Mouse (Mus musculus): ENCODE measurements at regions not wholly inside any gene's neighbourhood (a gene's known extent, or its start where the extent isn't known, plus 50 kb on each side); places are given as distances from the start of the nearest gene placed in this dataset.

GRCm38 (mm10) chr6:31217060-31217541, 181.4 kb upstream of the Mkln1 start:
- peak in 1 of 2 experiments; percentile 31 for DNase-seq (ENCODE audit: low spot score in 2 of 2)

- peak in 1 of 2 experiments; percentile 35 for DNase-seq (ENCODE audit: low spot score in 2 of 2)
Observed at GRCm38 (mm10) chr6:31217641-31218138, 180.8 kb upstream of the Mkln1 start.

GRCm38 (mm10) chr6:31218139-31218750, 180.3 kb upstream of the Mkln1 start:
- DNase-seq (ENCODE audit: low spot score in 2 of 2), result peak in 1 of 2 experiments; percentile 52

GRCm38 (mm10) chr6:31218880-31219279, 179.7 kb upstream of the Mkln1 start:
- DNase-seq (ENCODE audit: low spot score in 2 of 2), result no peak

GRCm38 (mm10) chr6:31219736-31220135, 178.8 kb upstream of the Mkln1 start:
- no peak for DNase-seq (ENCODE audit: low spot score in 2 of 2)

GRCm38 (mm10) chr6:31220184-31220931, 178.2 kb upstream of the Mkln1 start:
- DNase-seq (ENCODE audit: low spot score in 2 of 2), result peak in 1 of 2 experiments; percentile 43

- DNase-seq (ENCODE audit: low spot score in 2 of 2), result no peak
Observed at GRCm38 (mm10) chr6:31221490-31221889, 177.0 kb upstream of the Mkln1 start.

GRCm38 (mm10) chr6:31222024-31222579, 176.4 kb upstream of the Mkln1 start:
- no peak for DNase-seq (ENCODE audit: low spot score in 2 of 2)

GRCm38 (mm10) chr6:31227406-31227805, 171.1 kb upstream of the Mkln1 start:
- DNase-seq (ENCODE audit: low spot score in 2 of 2), result no peak

GRCm38 (mm10) chr6:31228061-31228460, 170.5 kb upstream of the Mkln1 start:
- DNase-seq (ENCODE audit: low spot score in 2 of 2), result no peak

GRCm38 (mm10) chr6:31231821-31232220, 166.7 kb upstream of the Mkln1 start:
- no peak for DNase-seq (ENCODE audit: low spot score in 2 of 2)

GRCm38 (mm10) chr6:31233252-31233993, 165.1 kb upstream of the Mkln1 start:
- peak in 1 of 2 experiments; percentile 55 for DNase-seq (ENCODE audit: low spot score in 2 of 2)

- DNase-seq (ENCODE audit: low spot score in 2 of 2), result no peak
Observed at GRCm38 (mm10) chr6:31240051-31240450, 158.5 kb upstream of the Mkln1 start.

- no peak for DNase-seq (ENCODE audit: low spot score in 2 of 2)
Observed at GRCm38 (mm10) chr6:31250526-31250925, 148.0 kb upstream of the Mkln1 start.

GRCm38 (mm10) chr6:31253251-31253935, 145.1 kb upstream of the Mkln1 start:
- no peak for DNase-seq (ENCODE audit: low spot score in 2 of 2)

- DNase-seq (ENCODE audit: low spot score in 2 of 2), result no peak
Observed at GRCm38 (mm10) chr6:31260645-31261345, 137.7 kb upstream of the Mkln1 start.

GRCm38 (mm10) chr6:31261797-31262540, 136.6 kb upstream of the Mkln1 start:
- no peak for DNase-seq (ENCODE audit: low spot score in 2 of 2)

- DNase-seq (ENCODE audit: low spot score in 2 of 2), result no peak
Observed at GRCm38 (mm10) chr6:31262651-31263050, 135.9 kb upstream of the Mkln1 start.

- no peak for DNase-seq (ENCODE audit: low spot score in 2 of 2)
Observed at GRCm38 (mm10) chr6:31263821-31264220, 134.7 kb upstream of the Mkln1 start.

Data from spleen, postnatal 10 days (tissue).